Mouse (Mus musculus) cerebellum, adult 9-10 months (tissue): ENCODE results near the gene Ubl5.
"Not testable (repeated sequence)": the region's sequence is repeated elsewhere in the genome, so short reads cannot be mapped to it uniquely, and the experiment has no call there.

Experiments used
- DNase-seq: peaks from one replicate; pipeline ENCODE4 v3.0.0; 2022

Ubl5 gene

DNA sequence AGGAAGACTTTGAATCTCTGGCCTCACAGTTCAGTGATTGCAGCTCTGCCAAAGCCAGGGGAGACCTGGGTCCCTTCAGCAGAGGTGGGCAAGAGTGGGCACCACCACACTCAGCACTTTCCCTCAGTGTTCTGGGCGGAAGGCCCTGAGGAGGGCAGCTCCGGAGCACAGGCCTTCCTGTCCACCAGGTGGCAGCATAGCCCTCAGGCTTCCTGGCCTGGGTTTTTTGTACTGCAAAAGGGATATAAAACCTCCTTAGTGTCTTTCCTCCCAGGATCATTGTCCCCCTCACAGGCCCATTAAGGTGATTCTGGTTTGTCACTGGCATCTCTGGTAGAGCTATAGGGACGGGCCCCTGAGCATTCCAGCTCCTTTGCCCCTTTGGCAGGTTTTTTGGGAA, 19.6 kb downstream of the Ubl5 start:
- no peak for DNase-seq

DNA sequence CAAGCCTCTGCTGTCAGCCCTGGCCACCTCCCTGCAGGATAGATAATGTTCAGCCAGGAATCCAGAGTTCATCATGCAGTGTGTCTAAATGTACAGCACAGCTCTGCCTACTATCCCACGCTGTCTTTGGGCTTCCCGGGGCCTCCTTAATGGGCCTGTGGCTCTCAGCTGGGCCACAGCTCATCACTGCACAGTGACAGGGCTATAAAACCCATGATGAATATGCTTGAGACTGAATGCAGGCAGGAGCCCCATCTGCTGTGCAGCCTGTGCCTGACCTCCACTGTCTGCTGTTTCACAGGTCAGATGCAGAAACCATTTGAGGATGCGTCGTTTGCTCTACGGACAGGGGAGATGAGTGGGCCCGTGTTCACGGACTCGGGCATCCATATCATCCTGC, 20.2 kb downstream of the Ubl5 start:
- no peak for DNase-seq

DNA sequence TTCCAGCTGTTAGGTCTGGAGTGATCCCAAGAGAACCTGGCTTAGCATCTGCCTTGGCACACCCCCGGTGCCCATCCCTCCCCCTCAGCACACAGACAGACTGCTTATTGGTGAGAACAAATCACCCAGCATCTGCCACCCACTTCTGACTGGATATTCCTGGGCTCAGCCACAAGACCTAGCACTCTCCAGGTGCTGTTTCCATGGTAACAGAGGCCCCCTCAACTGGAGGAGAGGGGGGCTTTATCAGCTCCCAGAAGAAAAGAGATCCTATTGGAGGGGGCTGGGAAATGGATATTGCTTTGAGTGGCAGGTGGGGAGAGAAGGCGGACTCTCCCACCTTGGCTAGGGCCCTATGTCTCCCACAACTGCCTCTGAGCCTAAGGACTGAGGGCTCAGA, 21.3 kb downstream of the Ubl5 start:
- no peak for DNase-seq

GRCm38 (mm10) chr9:20664366-20664765, 21.7 kb downstream of the Ubl5 start:
- DNase-seq = no peak

DNA sequence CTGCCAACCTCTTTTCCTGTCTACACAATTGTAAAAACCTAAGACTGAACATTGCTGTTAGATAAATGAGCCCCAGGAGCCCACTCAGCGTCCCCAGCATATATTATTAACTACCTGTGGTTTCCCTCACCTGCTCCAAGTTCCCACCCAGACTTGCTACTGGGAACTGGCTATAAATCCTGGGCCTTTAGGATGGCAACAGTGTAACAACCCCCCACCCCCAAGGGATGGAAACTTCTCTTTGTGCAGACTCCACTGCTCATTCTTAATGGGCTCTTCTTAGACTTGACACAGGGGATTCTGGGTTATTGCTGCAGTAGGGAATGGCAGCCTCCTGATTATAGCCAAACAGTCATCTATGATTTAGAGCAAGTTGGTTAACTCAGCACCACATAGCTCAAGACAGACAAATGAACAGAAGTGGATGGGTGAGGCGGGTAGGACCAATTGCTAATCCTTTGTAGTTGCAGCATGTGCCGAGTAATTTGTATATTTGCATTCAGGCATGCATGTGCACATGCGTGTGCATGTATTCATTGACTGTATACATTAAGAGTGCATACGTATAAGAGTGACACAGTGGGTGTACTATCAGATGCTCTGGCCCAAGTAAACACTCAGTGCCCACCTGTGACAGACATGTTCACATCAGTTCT, 22.4 kb downstream of the Ubl5 start:
- DNase-seq = no peak

- no peak for DNase-seq
These were observed 23.2 kb downstream of the Ubl5 start for GRCm38 (mm10) chr9:20665925-20666324.

GRCm38 (mm10) chr9:20666510-20667034, 23.9 kb downstream of the Ubl5 start:
- DNase-seq = no peak

DNA sequence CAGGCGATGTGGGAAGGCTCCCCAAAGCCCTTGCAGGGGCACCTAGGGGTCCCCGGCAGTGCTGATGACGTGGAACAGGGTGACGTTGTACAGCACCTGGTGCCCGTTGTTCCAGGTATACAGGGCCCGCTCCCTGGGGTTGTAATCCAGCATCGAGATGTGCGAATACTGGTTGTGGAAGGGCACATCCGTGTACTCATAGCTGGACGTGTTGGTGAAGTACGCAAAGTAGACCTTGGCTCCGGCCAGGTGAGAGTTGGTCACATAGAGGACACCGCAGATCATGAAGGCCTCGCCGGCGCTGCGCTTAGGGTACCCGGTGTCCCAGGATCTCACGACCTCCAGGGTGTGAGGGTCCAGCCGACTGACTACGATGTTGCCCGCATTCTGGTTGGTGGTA, 25.4 kb downstream of the Ubl5 start:
- no peak for DNase-seq

GRCm38 (mm10) chr9:20672047-20672446, 29.4 kb downstream of the Ubl5 start:
- no peak for DNase-seq

- DNase-seq = no peak
These were observed 35.2 kb downstream of the Ubl5 start for GRCm38 (mm10) chr9:20677892-20678291.

DNA sequence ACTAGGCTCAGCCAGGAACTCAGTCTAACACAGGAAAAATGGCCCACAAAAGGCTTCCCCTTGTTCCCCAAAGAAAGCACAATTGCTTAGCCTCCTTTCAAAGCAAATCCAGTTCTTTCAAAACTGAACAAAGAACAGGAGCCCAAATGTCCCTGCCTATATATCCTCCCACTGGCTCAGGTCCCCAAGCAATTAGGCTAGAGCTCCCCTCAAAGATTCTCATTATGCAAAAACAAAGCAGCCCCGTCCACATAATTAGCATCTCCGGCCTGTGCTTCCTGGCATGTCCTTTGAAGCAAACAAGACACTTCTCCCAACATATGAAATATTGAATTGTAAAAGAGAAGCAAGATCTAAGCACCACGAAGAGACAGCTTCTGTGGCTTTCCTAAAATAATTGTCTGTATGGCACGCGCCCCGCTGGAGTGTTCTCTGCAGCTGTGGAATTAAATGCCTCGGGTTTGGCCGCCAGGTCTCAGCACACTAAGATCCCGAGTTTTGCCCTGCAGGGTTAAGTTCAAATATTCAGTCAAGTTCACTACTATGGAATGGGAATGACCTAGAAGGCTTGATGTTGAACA, 37.8 kb downstream of the Ubl5 start:
- DNase-seq = no peak

GRCm38 (mm10) chr9:20681546-20682388, 39.1 kb downstream of the Ubl5 start:
- DNase-seq = no peak

DNA sequence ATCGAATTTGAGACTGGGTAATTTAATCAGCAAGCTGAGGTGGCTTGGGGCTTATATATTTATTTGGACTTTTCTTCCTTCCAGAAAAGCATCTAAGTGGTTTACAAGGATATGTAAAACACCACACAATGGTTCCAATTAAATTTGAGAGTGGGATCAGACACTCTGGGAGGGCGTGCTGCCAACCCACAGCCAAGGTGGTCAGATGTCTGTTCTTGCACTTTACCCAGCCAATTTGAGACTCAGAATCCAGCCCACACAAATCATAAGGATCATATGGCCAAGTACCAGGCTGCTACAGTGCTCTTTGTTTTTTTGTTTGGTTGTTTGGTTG, 39.7 kb downstream of the Ubl5 start:
- DNase-seq = no peak

GRCm38 (mm10) chr9:20685081-20685861, 42.6 kb downstream of the Ubl5 start:
- no peak for DNase-seq

GRCm38 (mm10) chr9:20689403-20689802, 46.7 kb downstream of the Ubl5 start:
- DNase-seq = no peak

DNA sequence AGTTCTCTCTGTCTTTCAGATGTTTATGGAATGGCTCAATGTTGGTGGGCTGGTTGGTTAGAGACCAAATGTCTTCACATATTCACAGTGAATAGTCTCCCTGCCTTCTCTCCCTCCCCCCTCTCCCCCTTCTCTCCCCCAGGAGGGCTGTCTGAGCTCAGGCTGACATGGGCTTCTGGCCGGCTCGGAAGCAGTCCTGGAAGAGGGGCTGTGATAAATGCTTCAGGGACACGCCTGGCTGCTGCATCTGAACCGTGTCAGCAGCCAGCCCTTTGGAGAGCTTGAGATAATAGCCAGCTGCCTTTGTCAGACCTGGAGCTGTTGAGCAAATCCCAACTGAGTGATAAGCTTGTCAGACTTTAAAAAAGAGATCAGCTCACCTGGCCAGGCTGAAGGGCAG, 47.2 kb downstream of the Ubl5 start:
- DNase-seq = no peak

DNA sequence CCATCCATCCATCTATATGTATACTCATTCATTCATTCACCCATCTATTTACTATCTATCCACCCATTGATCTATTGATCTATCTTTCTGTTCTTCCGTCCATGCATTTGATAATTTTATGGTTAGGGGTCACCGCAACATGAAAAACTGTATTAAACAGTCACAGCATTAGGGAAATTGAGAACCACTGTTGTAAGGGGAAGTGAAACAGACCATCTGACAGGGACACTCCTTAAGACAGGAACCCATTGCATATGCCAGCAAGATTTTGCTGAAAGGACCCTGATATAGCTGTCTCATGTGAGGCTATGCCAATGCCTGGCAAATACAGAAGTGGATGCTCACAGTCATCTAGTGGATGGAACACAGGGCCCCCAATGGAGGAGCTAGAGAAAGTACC, 47.8 kb downstream of the Ubl5 start:
- DNase-seq = not testable (repeated sequence)

- no peak for DNase-seq
These were observed 50.2 kb downstream of the Ubl5 start for GRCm38 (mm10) chr9:20692863-20693262.

GRCm38 (mm10) chr9:20694721-20695235, 52.1 kb downstream of the Ubl5 start:
- DNase-seq = no peak

DNA sequence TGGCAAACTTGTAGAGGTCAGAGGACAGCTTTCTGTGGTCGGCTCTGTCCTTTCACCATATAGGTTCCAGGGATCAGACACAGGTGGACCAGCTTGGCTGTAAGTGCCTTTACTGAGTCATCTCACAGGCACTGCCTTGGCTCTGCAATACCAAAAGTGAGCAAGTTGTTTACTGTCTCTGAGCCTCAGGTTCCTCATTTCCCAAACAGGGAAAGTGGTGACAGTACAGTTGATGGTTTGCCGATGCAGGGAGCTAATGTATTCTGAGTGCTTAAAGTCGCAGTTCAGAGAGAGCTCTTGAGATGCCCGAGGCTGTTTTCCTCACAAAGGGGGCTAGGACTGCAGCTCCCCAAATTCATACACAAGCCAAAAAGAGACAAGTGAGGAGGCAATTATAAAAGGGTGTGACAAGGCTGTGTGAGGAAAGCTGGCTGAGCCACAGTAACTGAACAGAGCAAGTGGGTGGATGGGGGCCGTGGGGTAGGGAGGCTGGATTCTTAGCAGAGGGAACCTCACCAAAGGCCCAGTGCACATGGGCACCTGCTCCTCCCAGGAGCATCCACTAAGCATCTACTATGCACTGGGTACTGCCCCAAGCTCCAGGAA, 53.5 kb downstream of the Ubl5 start:
- no peak for DNase-seq
